Mouse (Mus musculus) heart, embryonic 12.5 days (tissue): ENCODE data around the gene Gpc6. TPM values are rescaled to one million over a fixed set of nuclear protein-coding genes. Genes with fewer than 3 reads are reported as not detected.

Experiments used
- ATAC-seq: fragments of 200-750 bp; cut with Nextera tagmentation; 2 replicates; pipeline ENCODE4 v1.8.0; 2017; ENCODE audit warnings: moderate TSS enrichment, moderate library complexity; ENCODE audit not compliant: insufficient number of reproducible peaks, low FRiP score
- H3K27ac ChIP-seq: fragments of 300-500 bp; sonication (generic); 2 replicates; pipeline ENCODE4 v1.5.1; 2016; ENCODE audit warnings: mild to moderate bottlenecking, moderate library complexity; ENCODE audit not compliant: poor library complexity, severe bottlenecking
- H3K27me3 ChIP-seq: fragments of 300-500 bp; sonication (generic); replicated peaks from 2 replicates; pipeline ENCODE4 v1.6.1; 2016; ENCODE audit warnings: mild to moderate bottlenecking, moderate library complexity
- H3K36me3 ChIP-seq: fragments of 300-500 bp; sonication (generic); 2 replicates; pipeline ENCODE4 v1.6.1; 2016; ENCODE audit warnings: mild to moderate bottlenecking, moderate library complexity
- H3K4me1 ChIP-seq: fragments of 300-500 bp; sonication (generic); replicated peaks from 2 replicates; pipeline ENCODE4 v1.6.1; 2016; ENCODE audit warnings: mild to moderate bottlenecking
- H3K4me2 ChIP-seq: fragments of 300-500 bp; sonication (generic); 2 replicates; pipeline ENCODE4 v1.6.1; 2016; ENCODE audit warnings: mild to moderate bottlenecking, moderate library complexity
- H3K4me3 ChIP-seq: fragments of 300-500 bp; sonication (generic); 2 replicates; pipeline ENCODE4 v1.5.1; 2016; ENCODE audit warnings: mild to moderate bottlenecking
- H3K9ac ChIP-seq: fragments of 300-500 bp; sonication (generic); 2 replicates; pipeline ENCODE4 v1.6.1; 2016; ENCODE audit warnings: mild to moderate bottlenecking, moderate library complexity
- H3K9me3 ChIP-seq: fragments of 300-500 bp; sonication (generic); replicated peaks from 2 replicates; pipeline ENCODE4 v1.6.1; 2016; ENCODE audit warnings: mild to moderate bottlenecking, moderate library complexity
- WGBS: fragments of 180-500 bp; shearing (Covaris S2); methylation state at CpG from one replicate; pipeline ENCODE4 v1.1.7; 2016; 5-methylcytosine and 5-hydroxymethylcytosine counted together
- polyA plus RNA-seq: library from polyadenylated mRNA; unstranded; fragments of >200 nt; fragmentation: Nextera tagmentation; extraction: Ambion mirVana; gene quantifications from 2 replicates; pipeline ENCODE4 v1.2.1, GENCODE M21; 2016

Gpc6 gene
- polyA plus RNA-seq, 1 experiment from 2014 or later, result 15.9 TPM

DNA sequence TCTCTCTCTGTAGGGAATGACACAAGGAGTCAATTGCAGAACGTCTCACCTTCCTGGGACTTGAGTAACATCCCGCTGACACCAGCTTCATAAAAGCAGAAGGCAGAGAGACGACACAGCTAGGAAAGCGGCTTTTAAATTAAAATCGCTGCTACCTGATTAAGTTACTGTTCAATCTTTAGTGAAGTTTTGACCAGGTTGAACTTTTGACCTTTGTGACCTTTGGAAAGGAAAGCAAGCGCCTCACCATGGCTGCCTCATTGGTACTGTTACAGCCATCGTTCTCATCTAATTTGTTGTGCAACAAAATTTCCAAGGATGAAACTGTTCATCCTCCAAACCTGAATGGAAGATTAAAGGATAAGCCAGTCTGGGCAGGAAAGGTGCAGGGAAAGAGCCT lies 830.1 kb downstream of the Gpc6 start:
- Histone ChIP-seq H3K4me3 (no peak overlapping the region), H3K9me3 (peaks cover 3% of the 10 kb centered on the region; the same call in 1 of the 2 replicates), H3K27ac (no peak overlapping the region), H3K9ac (no peak overlapping the region), H3K36me3 (peaks cover 2% of the 10 kb centered on the region; the same call in 1 of the 2 replicates), H3K4me2 (no peak overlapping the region), H3K27me3 (no peaks in the 10 kb centered on the region), H3K4me1 (no peaks in the 10 kb centered on the region)
- WGBS, result 79% methylated on average over 7 of the region's 7 CpGs
- no peak for ATAC-seq

DNA sequence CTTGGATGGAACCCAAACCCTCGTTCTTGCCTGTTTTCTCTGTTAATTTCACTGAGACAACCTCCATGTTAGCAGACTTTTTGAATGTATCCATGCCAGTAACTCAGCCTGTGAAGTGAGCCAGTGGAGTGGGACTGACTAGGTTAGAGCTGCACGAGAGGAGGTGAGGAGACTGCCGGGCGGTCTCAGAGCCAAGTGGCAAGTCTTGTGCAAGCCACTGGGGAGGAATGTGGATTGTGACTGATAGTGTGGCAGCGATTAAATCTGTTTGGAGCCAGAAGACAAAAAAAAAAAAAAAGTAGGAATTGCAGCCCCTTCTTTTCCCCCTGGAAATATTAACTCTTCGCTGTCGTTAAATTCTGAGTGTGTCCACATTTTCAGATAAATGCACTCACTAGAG lies 831.4 kb downstream of the Gpc6 start:
- Histone ChIP-seq H3K4me1 (no peaks in the 10 kb centered on the region), H3K4me2 (no peak overlapping the region), H3K27ac (no peak overlapping the region), H3K4me3 (no peak overlapping the region), H3K9me3 (no peaks in the 10 kb centered on the region), H3K9ac (no peak overlapping the region), H3K27me3 (no peaks in the 10 kb centered on the region), H3K36me3 (no peaks in the 10 kb centered on the region)
- 70% methylated on average over 7 of the region's 7 CpGs for WGBS
- ATAC-seq, result no peak

DNA sequence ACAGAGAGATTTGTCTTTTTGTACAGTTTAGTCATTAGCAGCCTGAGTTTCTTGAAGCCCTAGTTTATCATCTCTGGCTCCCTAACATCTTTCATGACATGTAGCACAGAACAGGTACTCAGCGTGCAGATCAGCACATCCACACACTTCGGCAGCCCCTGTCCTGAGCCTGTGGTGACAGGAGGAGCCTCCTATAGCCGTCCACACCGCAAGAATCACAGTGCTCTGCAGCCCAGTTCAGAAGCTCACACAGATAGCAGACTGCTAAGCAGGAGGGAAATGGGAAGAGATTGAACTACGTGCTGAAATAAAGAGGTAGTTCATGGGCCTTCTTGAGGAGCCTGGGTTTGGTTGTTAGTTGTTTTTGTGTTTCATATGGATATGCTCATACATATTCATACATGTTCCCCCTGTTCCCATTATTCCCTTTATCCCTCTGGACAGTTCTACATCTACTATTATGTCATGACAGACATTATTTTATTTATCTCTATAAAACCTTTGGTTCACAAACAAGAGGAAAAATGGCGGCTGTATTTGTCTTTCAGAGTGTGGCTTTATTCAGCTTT lies 832.8 kb downstream of the Gpc6 start:
- 64% methylated on average over 6 of the region's 6 CpGs for WGBS
- Histone ChIP-seq H3K36me3 (no peaks in the 10 kb centered on the region), H3K27ac (no peak overlapping the region), H3K4me1 (no peaks in the 10 kb centered on the region), H3K4me3 (no peak overlapping the region), H3K9ac (no peak overlapping the region), H3K4me2 (no peak overlapping the region), H3K9me3 (no peaks in the 10 kb centered on the region), H3K27me3 (no peaks in the 10 kb centered on the region)
- ATAC-seq, result no peak

DNA sequence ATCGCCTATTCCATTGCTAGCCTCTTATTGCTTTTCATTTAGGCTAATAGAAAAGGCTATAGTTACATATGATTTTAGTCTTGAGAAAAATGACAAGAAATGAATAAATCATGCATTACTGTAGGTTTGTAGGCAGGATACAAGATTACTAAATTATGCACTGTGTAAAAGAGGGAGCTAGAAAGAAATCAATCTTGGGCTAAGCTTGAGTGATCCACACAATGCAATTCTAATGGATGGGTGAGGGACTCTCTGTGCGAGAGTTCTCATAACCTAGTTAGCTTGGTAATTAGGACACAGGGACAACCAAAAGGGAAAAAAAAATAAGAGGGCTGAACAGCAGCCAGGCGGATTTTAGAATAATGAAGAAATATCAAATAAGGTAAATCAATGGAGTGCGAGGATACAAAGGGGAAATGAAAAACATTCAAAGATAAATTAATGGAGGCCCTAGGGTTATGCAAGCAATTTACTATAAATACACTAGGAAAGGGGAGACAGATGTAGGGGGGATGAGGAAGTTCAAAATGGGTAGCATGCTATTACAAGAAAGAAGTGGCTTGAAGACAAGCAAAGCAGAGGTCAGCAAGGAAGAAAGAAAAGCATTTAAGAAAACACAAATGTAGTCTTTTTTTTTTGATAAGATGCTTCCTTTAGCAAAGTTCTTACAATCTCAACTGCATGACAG lies 835.9 kb downstream of the Gpc6 start:
- Histone ChIP-seq H3K9me3 (no peaks in the 10 kb centered on the region), H3K27me3 (no peaks in the 10 kb centered on the region), H3K4me1 (no peaks in the 10 kb centered on the region), H3K4me3 (no peak overlapping the region), H3K4me2 (no peak overlapping the region), H3K27ac (no peak overlapping the region), H3K9ac (no peak overlapping the region), H3K36me3 (no peaks in the 10 kb centered on the region)
- WGBS, result 82% methylated on average over 4 of the region's 4 CpGs
- ATAC-seq, result no peak

DNA sequence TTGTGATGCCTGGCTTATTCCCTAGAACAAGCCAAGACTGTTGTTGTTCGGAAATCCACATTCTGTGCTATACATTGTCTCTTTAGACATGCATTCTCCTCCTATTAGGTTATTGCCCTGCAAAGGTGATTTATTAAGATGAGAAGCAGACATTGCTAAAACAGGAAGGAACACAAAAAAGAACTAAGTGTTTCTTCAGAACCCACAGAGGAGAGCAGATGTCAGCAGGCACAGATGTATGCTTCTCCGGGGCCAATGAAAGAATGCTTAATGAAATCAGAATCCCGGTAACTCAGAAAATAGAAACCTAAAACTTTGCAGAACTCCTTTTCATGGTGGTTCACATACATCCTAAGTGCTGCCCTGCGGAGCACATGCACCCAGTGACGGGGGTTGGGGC lies 837.8 kb downstream of the Gpc6 start:
- Histone ChIP-seq H3K4me3 (no peak overlapping the region), H3K27ac (no peak overlapping the region), H3K36me3 (no peaks in the 10 kb centered on the region), H3K27me3 (no peaks in the 10 kb centered on the region), H3K4me1 (0 out of 2 replicates have a peak, but pooled peaks cover 4% of the 10 kb centered on the region), H3K4me2 (no peak overlapping the region), H3K9ac (no peak overlapping the region), H3K9me3 (no peaks in the 10 kb centered on the region)
- WGBS, result 87% methylated on average over 5 of the region's 5 CpGs
- ATAC-seq, result no peak

DNA sequence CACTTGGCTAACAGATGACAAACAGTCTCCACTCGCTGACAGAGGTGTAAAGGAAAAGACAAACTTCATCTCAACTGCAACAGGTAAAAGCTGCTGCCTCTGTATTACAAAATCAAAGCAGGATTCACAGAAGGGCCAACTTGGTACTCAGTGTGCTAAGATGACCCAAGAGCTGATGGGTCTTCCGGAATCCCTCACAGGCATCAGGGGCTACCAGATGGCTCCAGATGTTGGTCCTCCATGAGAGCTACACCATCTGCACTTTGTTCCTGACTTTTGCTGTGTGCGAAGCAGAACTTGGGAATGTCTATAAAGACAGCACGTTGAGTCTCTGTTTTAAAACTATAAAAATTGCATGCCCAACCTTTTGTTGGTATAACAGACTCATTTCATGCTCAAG lies 842.7 kb downstream of the Gpc6 start:
- 79% methylated on average over 4 of the region's 4 CpGs for WGBS
- Histone ChIP-seq H3K27me3 (no peaks in the 10 kb centered on the region), H3K9ac (no peak overlapping the region), H3K4me3 (no peak overlapping the region), H3K4me1 (0 out of 2 replicates have a peak, but pooled peaks cover 4% of the 10 kb centered on the region), H3K4me2 (no peak overlapping the region), H3K27ac (no peak overlapping the region), H3K9me3 (no peaks in the 10 kb centered on the region), H3K36me3 (no peaks in the 10 kb centered on the region)
- no peak for ATAC-seq

DNA sequence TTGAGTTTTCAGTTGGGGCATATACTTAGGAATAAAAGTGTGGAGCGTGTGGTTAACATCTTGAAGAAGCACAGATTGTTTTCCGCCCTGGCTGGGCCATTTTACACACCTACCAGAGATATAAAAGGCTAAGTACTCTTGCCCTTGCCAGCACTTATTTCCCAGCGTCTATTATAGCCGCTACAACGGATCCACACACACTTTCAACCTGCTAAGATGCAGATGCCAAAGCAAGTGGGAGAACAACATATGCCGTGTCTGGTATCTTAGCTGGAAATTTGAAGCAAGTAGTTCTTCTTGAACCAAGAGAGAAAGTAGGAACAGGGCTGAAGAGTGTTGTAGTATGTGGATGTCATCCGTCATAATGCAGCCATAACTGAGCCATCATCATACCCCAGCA lies 843.6 kb downstream of the Gpc6 start:
- no peaks in the 10 kb centered on the region for H3K27me3 ChIP-seq
- no peak overlapping the region for H3K27ac ChIP-seq
- no peak overlapping the region for H3K4me2 ChIP-seq
- no peak overlapping the region for H3K4me3 ChIP-seq
- WGBS, result 74% methylated on average over 7 of the region's 7 CpGs
- H3K4me1 ChIP-seq, result 0 out of 2 replicates have a peak, but pooled peaks cover 4% of the 10 kb centered on the region
- H3K9me3 ChIP-seq, result no peaks in the 10 kb centered on the region
- ATAC-seq, result no peak
- H3K36me3 ChIP-seq, result no peaks in the 10 kb centered on the region
- no peak overlapping the region for H3K9ac ChIP-seq

DNA sequence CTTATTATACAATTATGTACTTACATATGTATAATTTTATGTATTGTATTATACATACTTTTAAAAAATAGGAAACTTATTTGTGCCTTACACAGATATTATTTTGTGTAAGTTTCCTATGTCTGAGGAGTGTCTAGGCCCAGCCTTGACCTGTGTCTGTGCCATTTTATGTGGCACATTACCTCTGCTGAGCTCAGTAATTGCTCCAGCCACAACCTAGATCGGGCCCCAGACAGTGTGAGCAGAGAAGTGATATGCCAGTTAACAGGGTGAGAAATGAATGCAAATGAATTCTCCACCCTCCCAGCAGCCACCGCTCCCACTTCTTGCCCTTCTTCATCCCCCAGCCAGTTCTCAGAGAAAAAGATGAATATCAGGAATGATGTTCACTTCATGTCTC lies 848.3 kb downstream of the Gpc6 start:
- 0 out of 2 replicates have a peak, but pooled peaks cover 2% of the 10 kb centered on the region for H3K27me3 ChIP-seq
- H3K4me2 ChIP-seq, result no peak overlapping the region
- no peaks in the 10 kb centered on the region for H3K36me3 ChIP-seq
- no peak overlapping the region for H3K9ac ChIP-seq
- 73% methylated on average over 2 of the region's 2 CpGs for WGBS
- H3K9me3 ChIP-seq, result no peaks in the 10 kb centered on the region
- H3K4me1 ChIP-seq, result no peaks in the 10 kb centered on the region
- ATAC-seq, result no peak
- H3K27ac ChIP-seq, result no peak overlapping the region
- H3K4me3 ChIP-seq, result no peak overlapping the region

DNA sequence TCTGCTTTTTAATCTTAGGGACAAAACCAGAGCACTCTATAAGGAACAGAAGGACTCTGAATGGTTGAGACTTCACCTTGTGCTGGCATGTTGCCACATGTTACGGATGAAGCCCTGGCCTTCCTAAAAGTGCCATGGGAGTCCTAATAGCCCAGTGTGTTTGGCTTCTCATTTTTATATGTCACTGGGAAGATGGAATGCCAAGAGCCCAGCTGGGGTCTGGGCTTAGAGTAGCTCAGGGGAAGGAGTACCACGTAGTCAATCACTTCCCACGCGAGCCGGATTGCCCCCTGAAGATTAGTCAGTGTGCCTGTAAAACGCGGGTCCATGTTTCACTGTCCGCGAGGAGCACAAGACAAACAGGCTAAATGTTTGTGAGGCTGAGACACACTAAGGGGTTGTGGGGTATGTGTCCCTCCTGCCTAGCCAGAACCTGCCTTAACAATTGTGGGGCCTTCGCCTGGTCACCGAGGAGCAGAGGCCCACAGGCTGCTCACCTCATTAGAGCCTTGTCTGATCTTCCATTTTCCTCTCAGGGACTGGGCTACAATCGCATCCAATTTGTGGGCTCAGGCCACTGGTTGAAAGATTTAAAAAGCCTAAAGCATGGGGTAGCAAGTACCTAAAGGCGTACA lies 852.9 kb downstream of the Gpc6 start:
- no peak overlapping the region for H3K27ac ChIP-seq
- ATAC-seq, result no peak
- no peak overlapping the region for H3K4me3 ChIP-seq
- H3K4me2 ChIP-seq, result no peak overlapping the region
- no peak overlapping the region for H3K9ac ChIP-seq
- WGBS, result 83% methylated on average over 13 of the region's 13 CpGs
- H3K27me3 ChIP-seq, result 0 out of 2 replicates have a peak, but pooled peaks cover 2% of the 10 kb centered on the region
- H3K36me3 ChIP-seq, result no peaks in the 10 kb centered on the region
- H3K9me3 ChIP-seq, result no peaks in the 10 kb centered on the region
- no peaks in the 10 kb centered on the region for H3K4me1 ChIP-seq

DNA sequence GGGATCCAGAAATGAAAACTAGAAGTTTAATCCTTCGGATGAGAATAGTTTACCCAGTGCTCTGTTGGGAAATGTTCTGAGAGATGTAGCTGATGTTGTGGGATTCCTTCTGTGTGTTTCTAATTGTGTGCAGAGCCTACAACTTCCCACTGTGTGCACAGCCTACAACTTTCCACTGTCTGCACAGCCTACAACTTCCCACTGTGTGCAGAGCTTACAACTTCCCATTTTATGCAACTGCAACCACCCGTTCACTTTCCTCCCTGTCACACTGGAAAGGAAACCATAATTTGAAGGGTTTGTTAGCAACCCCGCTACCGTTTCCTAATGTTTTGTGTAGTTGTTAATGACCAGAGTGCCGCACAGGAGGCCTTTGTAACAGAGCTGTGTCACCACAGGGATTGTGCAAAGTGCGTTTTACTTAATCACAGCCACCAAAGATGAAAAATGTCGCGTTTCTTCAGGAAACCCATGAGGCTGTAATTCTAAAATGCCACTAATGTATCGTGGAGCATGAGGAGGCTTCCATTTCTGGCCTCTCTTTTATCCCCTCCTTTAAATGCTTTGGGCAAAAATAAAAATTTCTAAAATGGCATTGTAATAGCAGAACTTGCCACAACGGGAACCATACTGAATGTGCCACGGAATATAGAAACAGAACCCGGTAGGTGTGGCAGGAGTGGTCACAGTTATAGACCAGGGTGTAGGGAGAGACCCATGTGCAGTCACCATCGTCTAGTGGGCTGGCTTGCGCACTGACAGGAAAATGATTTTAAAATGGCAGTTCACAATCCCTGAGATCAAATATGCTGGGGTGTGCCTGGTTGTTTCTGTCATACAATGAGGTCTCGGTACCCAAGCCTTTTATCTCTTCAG lies 853.7 kb downstream of the Gpc6 start:
- WGBS, result 83% methylated on average over 15 of the region's 15 CpGs
- Histone ChIP-seq H3K27me3 (0 out of 2 replicates have a peak, but pooled peaks cover 2% of the 10 kb centered on the region), H3K4me1 (no peaks in the 10 kb centered on the region), H3K4me2 (no peak overlapping the region), H3K27ac (no peak overlapping the region), H3K4me3 (no peak overlapping the region), H3K36me3 (no peaks in the 10 kb centered on the region), H3K9ac (no peak overlapping the region), H3K9me3 (no peaks in the 10 kb centered on the region)
- ATAC-seq, result no peak

DNA sequence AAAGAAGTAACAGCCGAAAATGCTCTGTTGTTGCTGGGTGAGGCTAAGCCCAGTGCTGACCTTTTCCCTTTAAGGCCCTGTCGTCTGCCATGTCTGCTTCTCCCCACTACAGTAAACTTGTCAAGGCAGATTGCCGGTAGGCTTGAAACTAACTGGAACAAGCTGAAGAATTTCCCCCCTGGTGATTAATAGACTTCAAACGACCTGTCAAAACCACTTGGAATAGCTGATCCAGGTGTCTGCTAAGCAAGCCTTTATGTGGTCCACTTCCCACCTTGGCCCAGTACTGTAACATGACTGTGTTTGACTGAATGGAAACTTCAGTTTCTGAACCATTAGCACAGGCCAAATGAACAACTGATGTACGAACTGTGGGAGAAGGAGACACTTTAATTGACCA lies 856.6 kb downstream of the Gpc6 start:
- Histone ChIP-seq H3K27me3 (no peaks in the 10 kb centered on the region), H3K4me2 (no peak overlapping the region), H3K4me3 (no peak overlapping the region), H3K27ac (no peak overlapping the region), H3K36me3 (no peaks in the 10 kb centered on the region), H3K9ac (no peak overlapping the region), H3K4me1 (no peaks in the 10 kb centered on the region), H3K9me3 (no peaks in the 10 kb centered on the region)
- 66% methylated on average over 5 of the region's 5 CpGs for WGBS
- no peak for ATAC-seq
